Mouse (Mus musculus) heart, adult 2 months (tissue): Measurements from ENCODE around the gene Slc7a15.

Experiments
- CTCF ChIP-seq: fragments of 200-600 bp; IDR thresholded peaks from 2 replicates; pipeline ENCODE4 v1.8.1; 2022; ENCODE audit warnings: antibody characterized with exemption, mild to moderate bottlenecking, moderate library complexity
- EP300 ChIP-seq: fragments of 200-500 bp; IDR thresholded peaks from 2 replicates; pipeline ENCODE4 v1.6.1; 2011; ENCODE audit warnings: low read depth, low read length, control low read depth; ENCODE audit not compliant: insufficient read depth
- POLR2A ChIP-seq: fragments of 200-500 bp; IDR thresholded peaks from 2 replicates; pipeline ENCODE4 v1.6.1; 2011; ENCODE audit warnings: mild to moderate bottlenecking, low read depth, low read length, control low read depth; ENCODE audit not compliant: insufficient read depth

- no peak for TF ChIP-seq CTCF
- no peak for TF ChIP-seq POLR2A
- no peak for TF ChIP-seq EP300
Measured at GRCm38 (mm10) chr12:8485247-8485646, 113.6 kb downstream of the Slc7a15 start.
